Mouse (Mus musculus): ENCODE measurements around the gene Csad.

The Csad gene

DNA sequence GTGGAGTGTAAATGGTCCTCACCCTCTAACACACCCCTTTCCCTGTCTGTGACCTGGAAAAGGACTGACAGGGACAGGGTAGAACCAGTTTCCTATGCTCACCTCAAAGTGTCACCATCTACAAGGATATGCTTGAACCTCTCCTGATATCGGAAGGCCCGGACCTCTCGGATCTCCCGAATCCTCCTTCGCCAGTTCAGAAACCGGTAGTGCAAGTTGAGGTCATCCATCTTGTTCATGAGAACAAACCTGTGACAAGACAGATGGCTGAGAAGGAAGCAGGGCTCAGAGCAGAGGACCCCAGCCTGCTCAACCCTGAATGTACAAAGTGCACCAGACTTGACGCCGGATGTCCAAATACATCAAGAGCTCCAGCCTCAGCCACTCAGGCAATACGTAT, 71.2 kb downstream of the Csad start:
- no peak for DNase-seq (ENCODE audit: low read depth, low spot score)
